Comparison of ENCODE assay signal across 27 mouse cellular contexts in genomic region chr17:3602954-3603672, GRCm38 (mm10). TPM values are rescaled to one million over a fixed set of nuclear protein-coding genes. Genes with fewer than 3 reads are reported as not detected.
A peak's percentile ranks its signal among the peaks of the same experiment; 100 is the strongest.
DNase-seq lines count a peak whose midpoint lies in the region; ATAC-seq and TF ChIP-seq lines count a peak whose summit lies in the region.
"Had no signal": no experiment of that assay in that cellular context is flagged by ENCODE, and none has a peak within 500 bp of the region (broad histone marks: within the 10 kb centered on the region; RNA-seq: fewer than 3 reads in every experiment).

No protein-coding gene starts in this region.

- H3K27ac ChIP-seq in forebrain, embryonic 16.5 days (ENCODE audit: low read length) = no peak overlapping the region
- H3K27ac ChIP-seq in forebrain, embryonic 13.5 days = no peak overlapping the region
- H3K27ac ChIP-seq in lung, embryonic 14.5 days (ENCODE audit: low read depth) = no peak overlapping the region
- no peak overlapping the region for H3K27ac ChIP-seq in liver, postnatal 0 days (ENCODE audit: low read depth)
- H3K27ac ChIP-seq: hindbrain, embryonic 10.5 days; intestine, embryonic 15.5 days; limb, embryonic 12.5 days; midbrain, embryonic 15.5 days had no signal

- peak; percentile 72 for DNase-seq in lung, embryonic 14.5 days
- DNase-seq in lung, postnatal 10 days = no peak
- DNase-seq in brain, embryonic 14.5 days (ENCODE audit: low read depth) = peak; percentile 86
- DNase-seq in cerebellum, adult 9-10 months = peak; percentile 53
- DNase-seq in liver, postnatal 0 days = no peak
- DNase-seq in gastrocnemius, adult 8-10 months (ENCODE audit: low spot score in 2 of 2) = no peak
- DNase-seq: adrenal gland, adult 2 months; gastrocnemius, postnatal 14 days; heart, adult 11 months; heart, postnatal 10 days; kidney, adult 8-10 months; kidney, postnatal 10 days; lung, adult 18-20 months; lung, postnatal 4 days; right cerebral cortex, postnatal 25 days; thymus, postnatal 25 days had no signal

- no peaks in the 10 kb centered on the region; the same call in 1 of the 2 replicates for H3K4me1 ChIP-seq in forebrain, embryonic 16.5 days (replicated peaks; ENCODE audit: control insufficient read depth, insufficient read depth, low read length)
- H3K4me1 ChIP-seq in forebrain, embryonic 13.5 days = no peaks in the 10 kb centered on the region
- no peaks in the 10 kb centered on the region for H3K4me1 ChIP-seq in lung, embryonic 14.5 days (ENCODE audit: insufficient read depth)
- no peaks in the 10 kb centered on the region for H3K4me1 ChIP-seq in liver, postnatal 0 days (ENCODE audit: insufficient read depth)
- H3K4me1 ChIP-seq: heart, embryonic 12.5 days; hindbrain, embryonic 10.5 days; intestine, embryonic 15.5 days; limb, embryonic 12.5 days; midbrain, embryonic 15.5 days had no signal

- no peak overlapping the region for H3K4me2 ChIP-seq in forebrain, embryonic 16.5 days (ENCODE audit: low read length)
- no peak overlapping the region for H3K4me2 ChIP-seq in forebrain, embryonic 13.5 days
- no peak overlapping the region for H3K4me2 ChIP-seq in lung, embryonic 14.5 days
- H3K4me2 ChIP-seq in liver, postnatal 0 days (ENCODE audit: low read depth, low read length) = no peak overlapping the region
- H3K4me2 ChIP-seq: heart, embryonic 12.5 days; intestine, embryonic 15.5 days; limb, embryonic 12.5 days; liver, embryonic 11.5 days; midbrain, embryonic 15.5 days had no signal

- no peaks in the 10 kb centered on the region for H3K36me3 ChIP-seq in forebrain, embryonic 16.5 days (ENCODE audit: control insufficient read depth, insufficient read depth)
- no peaks in the 10 kb centered on the region for H3K36me3 ChIP-seq in forebrain, embryonic 13.5 days (ENCODE audit: poor library complexity, severe bottlenecking)
- H3K36me3 ChIP-seq in lung, embryonic 14.5 days (ENCODE audit: insufficient read depth) = no peaks in the 10 kb centered on the region
- H3K36me3 ChIP-seq in liver, postnatal 0 days (replicated peaks; ENCODE audit: insufficient read depth, low read length) = no peaks in the 10 kb centered on the region
- H3K36me3 ChIP-seq: heart, embryonic 12.5 days; hindbrain, embryonic 10.5 days; intestine, embryonic 15.5 days; limb, embryonic 12.5 days; midbrain, embryonic 15.5 days had no signal

- WGBS in forebrain, embryonic 16.5 days = 74% methylated on average over 6 of the region's 6 CpGs
- WGBS in forebrain, embryonic 13.5 days = 87% methylated on average over 6 of the region's 6 CpGs
- 76% methylated on average over 6 of the region's 6 CpGs for WGBS in lung, embryonic 14.5 days
- 78% methylated on average over 6 of the region's 6 CpGs for WGBS in liver, postnatal 0 days (ENCODE audit: insufficient replicate concordance)

- no peak for TF ChIP-seq POLR2A in brain, embryonic 14.5 days (IDR thresholded peaks at IDR 0.05; ENCODE audit: borderline replicate concordance, extremely low read depth, insufficient read depth, insufficient read length, poor library complexity, severe bottlenecking)

- no peak overlapping the region for H3K9ac ChIP-seq in forebrain, embryonic 16.5 days (replicated peaks; ENCODE audit: low read depth, low read length)
- H3K9ac ChIP-seq in forebrain, embryonic 13.5 days = no peak overlapping the region
- no peak overlapping the region for H3K9ac ChIP-seq in lung, embryonic 14.5 days
- no peak overlapping the region for H3K9ac ChIP-seq in liver, postnatal 0 days (replicated peaks)
- H3K9ac ChIP-seq: heart, embryonic 12.5 days; intestine, embryonic 15.5 days; limb, embryonic 12.5 days; midbrain, embryonic 15.5 days had no signal

- H3K4me3 ChIP-seq in forebrain, embryonic 16.5 days (replicated peaks; ENCODE audit: low read length) = no peak overlapping the region
- no peak overlapping the region for H3K4me3 ChIP-seq in forebrain, embryonic 13.5 days
- no peak overlapping the region for H3K4me3 ChIP-seq in lung, embryonic 14.5 days (ENCODE audit: low read depth, low read length)
- H3K4me3 ChIP-seq in liver, postnatal 0 days (ENCODE audit: low read depth, low read length) = no peak overlapping the region
- H3K4me3 ChIP-seq: erythroblast, embryonic 14.5 days; heart, embryonic 12.5 days; hindbrain, embryonic 10.5 days; intestine, embryonic 15.5 days; limb, embryonic 12.5 days; midbrain, embryonic 15.5 days; myocyte had no signal

- no peak for TF ChIP-seq CTCF in lung, embryonic 14.5 days (IDR thresholded peaks at IDR 0.05; ENCODE audit: low read depth)
- no peak for TF ChIP-seq CTCF in brain, embryonic 14.5 days (IDR thresholded peaks at IDR 0.05; ENCODE audit: borderline replicate concordance, extremely low read depth, insufficient read depth, insufficient read length)
- TF ChIP-seq CTCF in liver, postnatal 0 days (IDR thresholded peaks at IDR 0.05; ENCODE audit: low read depth) = no peak

- TF ChIP-seq EP300 in liver, postnatal 0 days (IDR thresholded peaks at IDR 0.05; ENCODE audit: low read depth) = no peak

- H3K27me3 ChIP-seq in forebrain, embryonic 16.5 days (replicated peaks; ENCODE audit: control insufficient read depth, insufficient read depth, low read length) = no peaks in the 10 kb centered on the region
- no peaks in the 10 kb centered on the region for H3K27me3 ChIP-seq in forebrain, embryonic 13.5 days
- no peaks in the 10 kb centered on the region for H3K27me3 ChIP-seq in lung, embryonic 14.5 days (ENCODE audit: insufficient read depth, low read length)
- no peaks in the 10 kb centered on the region for H3K27me3 ChIP-seq in liver, postnatal 0 days (ENCODE audit: insufficient read depth, low read length)
- H3K27me3 ChIP-seq: heart, embryonic 12.5 days; intestine, embryonic 15.5 days; limb, embryonic 12.5 days; midbrain, embryonic 15.5 days had no signal

- H3K9me3 ChIP-seq in forebrain, embryonic 16.5 days (ENCODE audit: control insufficient read depth, low read length) = no peaks in the 10 kb centered on the region
- no peaks in the 10 kb centered on the region for H3K9me3 ChIP-seq in forebrain, embryonic 13.5 days (replicated peaks)
- no peaks in the 10 kb centered on the region for H3K9me3 ChIP-seq in lung, embryonic 14.5 days (ENCODE audit: low read depth, low read length)
- no peaks in the 10 kb centered on the region for H3K9me3 ChIP-seq in liver, postnatal 0 days (ENCODE audit: low read length)
- H3K9me3 ChIP-seq: heart, embryonic 12.5 days; hindbrain, embryonic 10.5 days; intestine, embryonic 15.5 days; limb, embryonic 12.5 days; midbrain, embryonic 15.5 days had no signal

- ATAC-seq in forebrain, embryonic 16.5 days = peak; percentile 52; the same call in 1 of the 2 replicates
- ATAC-seq in forebrain, embryonic 13.5 days = no peak
- ATAC-seq in lung, embryonic 14.5 days (ENCODE audit: insufficient read depth) = no peak
- ATAC-seq in liver, postnatal 0 days = no peak
- ATAC-seq: hindbrain, embryonic 16.5 days; intestine, embryonic 15.5 days; midbrain, embryonic 15.5 days had no signal

RNA-seq across cellular contexts. Expression of gene Tfb1m, which starts 45.5 kb away (rescaled TPM):
- polyA plus RNA-seq in forebrain, embryonic 16.5 days (2015; fragmentation: Nextera tagmentation; extraction: Ambion mirVana) = 13.0 and 13.6 TPM in 2 replicates
- polyA plus RNA-seq in forebrain, embryonic 13.5 days (2015; fragmentation: Nextera tagmentation; extraction: Ambion mirVana) = 16.0 and 17.8 TPM in 2 replicates
- polyA plus RNA-seq in lung, embryonic 14.5 days (2014; fragmentation: Nextera tagmentation; extraction: Ambion mirVana) = 13.4 and 13.6 TPM in 2 replicates
- 9.5 and 12.6 TPM in 2 replicates for polyA plus RNA-seq in brain, embryonic 14.5 days (2012; rRNA removed)
- polyA plus RNA-seq in liver, postnatal 0 days (2015; fragmentation: Nextera tagmentation; extraction: Ambion mirVana) = 10.3 and 12.0 TPM in 2 replicates
- total RNA-seq in gastrocnemius, adult 8-10 months (2022) = 10 to 100 TPM in 1 of 4 experiments, 1 to 10 TPM in 3; 7.8 to 10.4 (median 8.6) TPM

Comparison
In these comparisons a context has a peak if more than half of its experiments do, and no peak if none do; other contexts are left out.
1. DNase-seq: peak in lung, embryonic 14.5 days (single experiment), brain, embryonic 14.5 days (single experiment) and cerebellum, adult 9-10 months (single experiment); none in lung, postnatal 10 days (single experiment), liver, postnatal 0 days (single experiment) and gastrocnemius, adult 8-10 months (0 of 2).